Mouse (Mus musculus): ENCODE results near the gene Asgr2. TPM values are rescaled to one million over a fixed set of nuclear protein-coding genes. Genes with fewer than 3 reads are reported as not detected.

The Asgr2 gene
- 0.22 TPM in 1 of 2 replicates, not detected in the other for polyA plus RNA-seq (2015; fragmentation: Nextera tagmentation; extraction: Ambion mirVana)

DNA sequence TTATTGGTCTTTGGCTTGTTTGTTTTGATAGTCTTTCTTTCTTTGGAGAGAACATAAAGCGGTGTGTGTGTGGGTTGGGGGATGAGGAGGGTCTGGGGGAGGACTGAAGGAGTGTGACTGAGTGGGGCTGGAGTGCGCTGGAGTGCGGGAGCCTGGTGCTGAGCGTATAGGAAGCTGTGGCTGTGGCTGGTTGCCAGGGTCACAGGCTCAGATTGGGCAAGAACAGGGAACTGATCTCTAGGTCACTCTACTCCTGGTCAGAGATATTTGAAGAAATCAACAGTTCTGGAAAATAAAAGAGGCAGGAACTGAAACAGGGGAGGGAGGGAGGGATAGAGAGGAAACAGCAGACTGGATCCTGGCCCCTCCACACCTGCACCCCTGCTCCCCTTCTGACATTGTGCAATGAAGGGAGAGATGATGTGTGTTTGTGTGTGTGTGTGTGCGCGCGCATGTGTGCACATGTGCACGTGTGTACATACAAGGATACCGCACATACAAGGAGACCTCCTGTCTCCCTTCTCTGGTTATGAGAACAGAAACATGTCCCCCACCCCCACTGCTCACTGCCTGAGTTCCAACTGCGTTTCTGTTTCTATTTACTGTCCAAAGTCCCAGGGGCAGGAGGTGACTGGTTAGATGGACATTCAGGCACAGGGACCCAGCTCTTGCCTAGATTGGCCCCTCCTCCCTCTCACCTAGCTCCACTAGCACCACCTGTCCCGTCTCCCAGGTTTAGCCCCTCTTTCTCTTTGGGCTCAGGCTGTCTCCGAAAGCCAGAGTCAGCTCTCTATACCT, at the start of gene Asgr2:
Gene Asgr2, plus strand, starts transcription at position 659 of the 798 bp plus-strand sequence.
- Histone ChIP-seq H3K9me3 (replicated peaks; ENCODE audit: control insufficient read depth, low read length) (no peaks in the 10 kb centered on the region), H3K4me3 (ENCODE audit: low read length) (no peak within 1 kb of the TSS), H3K4me1 (ENCODE audit: control insufficient read depth, insufficient read depth, low read length) (no peaks in the 10 kb centered on the region), H3K27me3 (ENCODE audit: control insufficient read depth, insufficient read depth, low read length) (no peaks in the 10 kb centered on the region), H3K9ac (ENCODE audit: low read length) (no peak within 1 kb of the TSS), H3K36me3 (ENCODE audit: control insufficient read depth, insufficient read depth) (no peaks in the 10 kb centered on the region), H3K27ac (ENCODE audit: low read length) (no peak within 1 kb of the TSS), H3K4me2 (ENCODE audit: low read depth, low read length) (no peak within 1 kb of the TSS)
- ATAC-seq (replicated peaks; ENCODE audit: extremely low read depth, insufficient read depth, low FRiP score), result no peak
- WGBS, result 69% methylated on average over 12 of the region's 12 CpGs

DNA sequence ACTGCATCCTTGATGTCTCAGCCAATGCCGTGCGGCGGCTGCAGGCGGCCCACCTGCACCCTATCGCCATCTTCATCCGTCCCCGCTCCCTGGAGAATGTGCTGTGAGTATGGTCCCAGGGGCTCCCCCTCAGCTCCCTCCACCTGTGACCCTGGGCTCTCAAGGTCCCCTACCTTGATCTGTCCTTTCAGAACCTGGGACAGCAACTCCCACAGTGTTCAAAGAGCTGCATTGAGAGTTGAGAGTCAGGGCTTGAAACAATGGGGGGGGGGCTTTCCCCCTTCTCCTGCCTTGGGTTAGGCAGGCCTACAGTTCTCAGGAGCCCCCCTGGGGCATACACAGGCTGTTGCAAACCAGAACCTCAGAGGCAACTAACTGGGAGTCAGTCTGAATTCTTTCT, 48.8 kb upstream of the Asgr2 start:
- H3K4me3 ChIP-seq (ENCODE audit: low read length), result no peak overlapping the region
- no peaks in the 10 kb centered on the region for H3K27me3 ChIP-seq (ENCODE audit: control insufficient read depth, insufficient read depth, low read length)
- no peak overlapping the region for H3K4me2 ChIP-seq (ENCODE audit: low read depth, low read length)
- WGBS, result 82% methylated on average over 7 of the region's 7 CpGs
- H3K9ac ChIP-seq (ENCODE audit: low read length), result no peak overlapping the region
- H3K9me3 ChIP-seq (replicated peaks; ENCODE audit: control insufficient read depth, low read length), result no peaks in the 10 kb centered on the region
- H3K4me1 ChIP-seq (ENCODE audit: control insufficient read depth, insufficient read depth, low read length), result no peaks in the 10 kb centered on the region
- no peaks in the 10 kb centered on the region for H3K36me3 ChIP-seq (ENCODE audit: control insufficient read depth, insufficient read depth)
- no peak for ATAC-seq (replicated peaks; ENCODE audit: extremely low read depth, insufficient read depth, low FRiP score)
- H3K27ac ChIP-seq (ENCODE audit: low read length), result no peak overlapping the region

DNA sequence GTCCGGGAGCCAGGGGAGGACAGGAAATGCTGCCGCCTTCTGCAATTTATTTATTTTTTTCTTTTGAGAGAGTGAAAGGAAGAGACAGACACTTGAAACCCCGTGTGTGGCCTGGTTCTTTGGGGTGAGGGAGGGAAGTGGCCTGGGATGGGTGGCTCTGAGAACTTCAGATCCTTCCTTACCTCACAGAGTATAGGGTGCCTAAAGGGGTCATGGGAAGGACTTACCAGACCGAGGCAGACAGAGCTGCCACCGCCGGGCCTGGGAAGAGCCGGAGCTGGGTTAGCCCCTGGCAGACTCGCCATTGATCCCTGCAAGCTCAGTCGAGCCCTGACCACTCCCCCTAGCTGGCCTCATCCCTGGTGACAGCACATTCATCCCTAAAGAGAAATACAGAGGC, 47.0 kb upstream of the Asgr2 start:
- no peaks in the 10 kb centered on the region for H3K27me3 ChIP-seq (ENCODE audit: control insufficient read depth, insufficient read depth, low read length)
- H3K9me3 ChIP-seq (replicated peaks; ENCODE audit: control insufficient read depth, low read length), result no peaks in the 10 kb centered on the region
- 45% methylated on average over 9 of the region's 9 CpGs for WGBS

DNA sequence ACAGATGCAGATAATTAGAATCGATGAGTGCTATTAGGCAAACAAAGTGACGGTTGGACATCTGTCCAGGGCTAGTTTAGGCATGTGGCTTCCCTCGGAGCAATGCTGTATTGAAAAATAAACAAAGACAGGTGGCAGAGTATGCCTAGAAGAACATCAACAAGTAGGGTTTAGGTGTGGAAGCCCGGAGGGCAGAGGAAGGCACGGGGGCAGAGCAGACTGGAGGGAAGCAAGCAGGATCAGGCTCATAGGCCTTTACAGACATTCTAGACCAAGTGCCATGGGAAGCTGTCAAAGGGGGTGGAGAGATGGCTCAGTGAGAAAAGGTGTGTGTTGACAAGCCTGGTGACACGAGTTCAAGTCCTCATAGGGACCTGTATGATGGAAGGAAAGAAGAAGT, 43.1 kb upstream of the Asgr2 start:
- Histone ChIP-seq H3K27me3 (ENCODE audit: control insufficient read depth, insufficient read depth, low read length) (no peaks in the 10 kb centered on the region), H3K9me3 (replicated peaks; ENCODE audit: control insufficient read depth, low read length) (no peaks in the 10 kb centered on the region), H3K36me3 (ENCODE audit: control insufficient read depth, insufficient read depth) (no peaks in the 10 kb centered on the region), H3K9ac (ENCODE audit: low read length) (no peak overlapping the region), H3K4me2 (ENCODE audit: low read depth, low read length) (no peak overlapping the region), H3K4me3 (ENCODE audit: low read length) (no peak overlapping the region), H3K4me1 (ENCODE audit: control insufficient read depth, insufficient read depth, low read length) (no peaks in the 10 kb centered on the region), H3K27ac (ENCODE audit: low read length) (no peak overlapping the region)
- ATAC-seq (replicated peaks; ENCODE audit: extremely low read depth, insufficient read depth, low FRiP score), result no peak
- WGBS, result 73% methylated on average over 6 of the region's 6 CpGs

More for the DNA sequence above, 47.0 kb upstream of the Asgr2 start:
- Histone ChIP-seq H3K4me1 (ENCODE audit: control insufficient read depth, insufficient read depth, low read length) (no peaks in the 10 kb centered on the region), H3K4me2 (ENCODE audit: low read depth, low read length) (no peak overlapping the region), H3K27ac (ENCODE audit: low read length) (no peak overlapping the region), H3K36me3 (ENCODE audit: control insufficient read depth, insufficient read depth) (no peaks in the 10 kb centered on the region), H3K4me3 (ENCODE audit: low read length) (no peak overlapping the region), H3K9ac (ENCODE audit: low read length) (no peak overlapping the region)
- no peak for ATAC-seq (replicated peaks; ENCODE audit: extremely low read depth, insufficient read depth, low FRiP score)

DNA sequence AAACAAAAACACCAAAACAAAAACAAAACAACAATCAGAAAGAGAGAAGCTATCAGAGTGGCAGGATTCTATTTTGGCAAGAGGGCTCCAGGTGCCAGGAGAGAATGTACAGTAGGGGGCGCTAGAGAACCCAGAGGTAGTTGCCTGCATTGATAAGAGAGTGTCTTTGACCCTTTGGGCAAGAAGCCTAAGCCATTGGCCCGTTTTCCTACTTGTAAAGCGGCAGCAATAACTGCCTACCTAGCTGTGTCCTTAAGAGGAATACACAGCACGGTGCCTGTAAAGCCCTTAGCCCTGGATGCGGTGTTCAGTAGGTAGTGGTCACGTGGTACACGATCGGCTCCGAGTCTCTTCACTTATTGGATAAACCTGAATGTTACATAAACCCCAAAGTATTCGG, 42.6 kb upstream of the Asgr2 start:
- ATAC-seq (replicated peaks; ENCODE audit: extremely low read depth, insufficient read depth, low FRiP score), result no peak
- H3K27me3 ChIP-seq (ENCODE audit: control insufficient read depth, insufficient read depth, low read length), result no peaks in the 10 kb centered on the region
- no peak overlapping the region for H3K4me2 ChIP-seq (ENCODE audit: low read depth, low read length)
- no peak overlapping the region for H3K9ac ChIP-seq (ENCODE audit: low read length)
- no peaks in the 10 kb centered on the region for H3K36me3 ChIP-seq (ENCODE audit: control insufficient read depth, insufficient read depth)
- no peak overlapping the region for H3K4me3 ChIP-seq (ENCODE audit: low read length)
- 51% methylated on average over 10 of the region's 10 CpGs for WGBS
- H3K4me1 ChIP-seq (ENCODE audit: control insufficient read depth, insufficient read depth, low read length), result no peaks in the 10 kb centered on the region
- H3K9me3 ChIP-seq (replicated peaks; ENCODE audit: control insufficient read depth, low read length), result no peaks in the 10 kb centered on the region
- H3K27ac ChIP-seq (ENCODE audit: low read length), result no peak overlapping the region

DNA sequence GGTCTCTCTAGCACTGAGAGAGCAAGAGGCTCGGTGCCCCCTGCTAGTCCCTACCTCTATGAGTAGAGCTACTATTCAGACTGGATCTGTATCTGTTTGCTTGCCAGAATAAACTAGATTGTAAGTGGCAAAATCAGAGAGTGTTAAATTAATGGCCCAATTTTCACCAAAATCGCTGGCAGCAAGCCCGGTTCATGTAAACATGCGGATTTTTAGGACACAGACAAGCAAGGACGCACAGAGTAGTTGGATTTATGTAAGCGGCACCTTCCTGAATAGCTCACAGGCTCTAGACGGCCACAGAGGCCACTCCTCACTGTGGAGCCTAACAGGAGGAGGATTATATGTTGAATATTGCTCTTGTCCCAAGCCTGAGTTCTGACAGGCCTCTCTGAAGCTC, 39.3 kb upstream of the Asgr2 start:
- H3K4me3 ChIP-seq (ENCODE audit: low read length), result no peak overlapping the region
- WGBS, result 61% methylated on average over 7 of the region's 7 CpGs
- no peak overlapping the region for H3K27ac ChIP-seq (ENCODE audit: low read length)
- no peak for ATAC-seq (replicated peaks; ENCODE audit: extremely low read depth, insufficient read depth, low FRiP score)
- H3K27me3 ChIP-seq (ENCODE audit: control insufficient read depth, insufficient read depth, low read length), result peaks cover 2% of the 10 kb centered on the region; the same call in 1 of the 2 replicates
- H3K9me3 ChIP-seq (replicated peaks; ENCODE audit: control insufficient read depth, low read length), result no peaks in the 10 kb centered on the region
- H3K4me2 ChIP-seq (ENCODE audit: low read depth, low read length), result no peak overlapping the region
- no peak overlapping the region for H3K9ac ChIP-seq (ENCODE audit: low read length)
- no peaks in the 10 kb centered on the region for H3K4me1 ChIP-seq (ENCODE audit: control insufficient read depth, insufficient read depth, low read length)
- no peaks in the 10 kb centered on the region for H3K36me3 ChIP-seq (ENCODE audit: control insufficient read depth, insufficient read depth)

DNA sequence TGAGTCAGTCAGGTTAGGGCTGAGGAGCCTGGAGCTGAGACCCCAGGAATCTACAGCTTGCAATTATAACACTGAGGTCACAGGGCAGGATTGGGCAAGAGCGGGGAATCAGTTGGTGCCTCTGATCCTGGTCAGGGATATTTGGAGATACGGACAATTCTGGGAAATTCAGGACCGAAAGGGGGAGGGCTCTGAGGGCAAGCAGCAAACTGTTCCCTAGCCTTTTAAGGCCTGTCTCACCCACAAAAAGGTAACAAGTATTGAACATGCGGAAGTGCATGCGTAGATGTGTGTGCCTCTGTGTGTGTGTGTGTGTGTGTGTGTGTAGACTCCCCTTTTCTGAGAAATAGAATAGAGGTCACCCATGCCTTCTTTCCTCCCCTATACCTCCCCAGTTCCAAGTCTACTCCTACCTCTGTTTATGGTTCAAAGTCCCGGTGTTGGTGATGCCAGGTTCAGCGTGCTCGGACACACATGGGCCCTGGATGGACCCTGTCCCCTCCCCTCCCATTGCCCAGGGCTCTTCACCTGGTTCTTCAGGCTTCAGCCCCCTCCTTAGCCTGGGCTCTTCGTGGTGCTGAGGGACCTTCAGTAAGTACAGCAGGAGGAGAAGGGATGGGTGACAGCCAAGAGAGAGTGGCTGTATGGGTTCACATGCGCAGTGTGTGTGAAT, 38.4 kb upstream of the Asgr2 start, which contains the start of gene Asgr1:
Gene Asgr1, plus strand, starts transcription at position 188 of the 673 bp plus-strand sequence.
- Histone ChIP-seq H3K9me3 (replicated peaks; ENCODE audit: control insufficient read depth, low read length) (no peaks in the 10 kb centered on the region), H3K27ac (ENCODE audit: low read length) (no peak within 1 kb of the TSS), H3K36me3 (ENCODE audit: control insufficient read depth, insufficient read depth) (no peaks in the 10 kb centered on the region), H3K4me1 (ENCODE audit: control insufficient read depth, insufficient read depth, low read length) (no peaks in the 10 kb centered on the region), H3K9ac (ENCODE audit: low read length) (no peak within 1 kb of the TSS), H3K4me2 (ENCODE audit: low read depth, low read length) (no peak within 1 kb of the TSS), H3K4me3 (ENCODE audit: low read length) (no peak within 1 kb of the TSS), H3K27me3 (ENCODE audit: control insufficient read depth, insufficient read depth, low read length) (peaks cover 2% of the 10 kb centered on the region; the same call in 1 of the 2 replicates)
- no peak for ATAC-seq (replicated peaks; ENCODE audit: extremely low read depth, insufficient read depth, low FRiP score)
- 83% methylated on average over 10 of the region's 10 CpGs for WGBS

DNA sequence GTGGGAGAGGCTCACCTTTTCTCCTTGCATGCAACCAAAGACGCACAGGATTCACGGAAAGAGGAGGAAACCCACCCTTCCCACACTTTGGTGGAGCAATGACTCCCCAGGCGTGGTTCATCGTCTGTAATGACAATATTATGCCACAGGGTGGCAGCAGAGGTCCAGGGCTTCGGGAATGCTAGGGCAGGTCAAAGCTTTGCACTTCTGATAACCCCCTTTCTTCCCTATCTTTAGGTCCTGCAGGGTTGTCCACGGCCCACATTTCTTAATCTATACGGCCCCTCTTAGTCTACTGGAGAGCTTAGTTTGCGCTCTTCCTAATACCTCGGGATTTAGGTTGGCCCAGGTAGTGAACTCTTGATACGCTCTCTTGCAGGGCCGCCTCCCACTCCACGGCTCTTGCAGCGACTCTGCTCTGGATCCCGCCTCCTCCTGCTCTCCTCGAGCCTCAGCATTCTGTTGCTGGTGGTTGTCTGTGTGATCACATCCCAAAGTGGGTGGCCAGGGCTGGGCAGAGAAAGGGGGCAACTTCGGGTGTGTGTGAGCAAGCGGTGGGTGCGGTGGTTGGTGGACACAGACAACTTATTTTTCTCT, 36.7 kb upstream of the Asgr2 start:
- ATAC-seq (replicated peaks; ENCODE audit: extremely low read depth, insufficient read depth, low FRiP score), result no peak
- Histone ChIP-seq H3K27me3 (ENCODE audit: control insufficient read depth, insufficient read depth, low read length) (peaks cover 2% of the 10 kb centered on the region; the same call in 1 of the 2 replicates), H3K4me1 (ENCODE audit: control insufficient read depth, insufficient read depth, low read length) (no peaks in the 10 kb centered on the region), H3K4me3 (ENCODE audit: low read length) (no peak overlapping the region), H3K36me3 (ENCODE audit: control insufficient read depth, insufficient read depth) (no peaks in the 10 kb centered on the region), H3K4me2 (ENCODE audit: low read depth, low read length) (peak overlapping the region; percentile 31; the same call in 1 of the 2 replicates), H3K9ac (ENCODE audit: low read length) (no peak overlapping the region), H3K9me3 (replicated peaks; ENCODE audit: control insufficient read depth, low read length) (no peaks in the 10 kb centered on the region), H3K27ac (ENCODE audit: low read length) (no peak overlapping the region)
- 22% methylated on average over 18 of the region's 18 CpGs for WGBS

DNA sequence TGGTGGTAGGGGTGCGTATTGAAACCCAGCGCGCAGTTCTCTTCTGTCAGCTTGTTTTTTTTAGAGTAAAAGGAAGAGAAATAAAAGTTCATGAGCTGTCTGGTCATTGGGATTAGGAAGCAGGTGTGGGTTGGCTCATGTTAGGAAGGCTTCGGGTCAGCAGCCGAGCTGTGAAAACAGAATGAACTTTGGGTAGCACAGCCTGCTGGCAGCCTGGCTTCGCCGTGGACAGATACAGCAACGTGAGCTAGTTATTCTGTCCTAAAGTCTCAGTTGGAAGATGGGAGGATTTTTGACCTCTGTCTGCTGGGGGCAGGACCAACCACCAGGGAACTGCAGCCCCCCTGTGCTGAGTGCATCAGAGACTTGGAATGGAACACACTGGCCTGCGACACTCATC, 34.6 kb upstream of the Asgr2 start:
- no peak for ATAC-seq (replicated peaks; ENCODE audit: extremely low read depth, insufficient read depth, low FRiP score)
- H3K9me3 ChIP-seq (replicated peaks; ENCODE audit: control insufficient read depth, low read length), result no peaks in the 10 kb centered on the region
- no peak overlapping the region for H3K9ac ChIP-seq (ENCODE audit: low read length)
- no peak overlapping the region for H3K4me3 ChIP-seq (ENCODE audit: low read length)
- no peaks in the 10 kb centered on the region for H3K36me3 ChIP-seq (ENCODE audit: control insufficient read depth, insufficient read depth)
- peaks cover 2% of the 10 kb centered on the region; the same call in 1 of the 2 replicates for H3K27me3 ChIP-seq (ENCODE audit: control insufficient read depth, insufficient read depth, low read length)
- H3K27ac ChIP-seq (ENCODE audit: low read length), result no peak overlapping the region
- 90% methylated on average over 9 of the region's 9 CpGs for WGBS
- H3K4me2 ChIP-seq (ENCODE audit: low read depth, low read length), result no peak overlapping the region
- no peaks in the 10 kb centered on the region for H3K4me1 ChIP-seq (ENCODE audit: control insufficient read depth, insufficient read depth, low read length)
